Mouse (Mus musculus) cerebellum, adult 2 months (tissue): ENCODE measurements at regions not wholly inside any gene's neighbourhood (a gene's known extent, or its start where the extent isn't known, plus 50 kb on each side); places are given as distances from the start of the nearest gene placed in this dataset.
A peak's percentile ranks its signal among the peaks of the same experiment; 100 is the strongest.

ENCODE experiments used
- DNase-seq, 2 experiments: peaks; one replicate each; pipeline ENCODE4 v3.0.0; 2021
- H3K27ac ChIP-seq: fragments of 200-500 bp; 2 replicates; pipeline ENCODE4 v1.5.1; 2012; ENCODE audit warnings: low read length, control low read depth, inconsistent platforms; ENCODE audit not compliant: insufficient read depth
- H3K27me3 ChIP-seq: fragments of 200-500 bp; 2 replicates; pipeline ENCODE4 v1.6.1; 2012; ENCODE audit warnings: inconsistent platforms, mild to moderate bottlenecking, low read length, moderate library complexity; ENCODE audit not compliant: control insufficient read depth, insufficient read depth
- H3K4me1 ChIP-seq: fragments of 200-500 bp; 2 replicates; pipeline ENCODE4 v1.6.1; 2011; ENCODE audit warnings: low read length; ENCODE audit not compliant: control insufficient read depth, insufficient read depth
- H3K4me3 ChIP-seq: fragments of 200-500 bp; replicated peaks from 2 replicates; pipeline ENCODE3; 2011; ENCODE audit warnings: mild to moderate bottlenecking, low read depth, low read length, control low read depth; ENCODE audit not compliant: insufficient read depth
- CTCF ChIP-seq: fragments of 200-500 bp; IDR thresholded peaks from 2 replicates; pipeline ENCODE4 v1.5.1; 2011; ENCODE audit warnings: low read depth, mild to moderate bottlenecking, control low read depth, low read length, moderate library complexity, borderline replicate concordance; ENCODE audit not compliant: insufficient read depth
- POLR2A ChIP-seq: fragments of 200-500 bp; IDR thresholded peaks from 2 replicates; pipeline ENCODE4 v1.6.1; 2011; ENCODE audit warnings: low read length, control low read depth, borderline replicate concordance; ENCODE audit not compliant: insufficient read depth
- WGBS: fragments of 180-500 bp; shearing (Covaris S2); methylation state at CpG from one replicate; pipeline ENCODE4 v1.1.7; 2018; 5-methylcytosine and 5-hydroxymethylcytosine counted together

DNA sequence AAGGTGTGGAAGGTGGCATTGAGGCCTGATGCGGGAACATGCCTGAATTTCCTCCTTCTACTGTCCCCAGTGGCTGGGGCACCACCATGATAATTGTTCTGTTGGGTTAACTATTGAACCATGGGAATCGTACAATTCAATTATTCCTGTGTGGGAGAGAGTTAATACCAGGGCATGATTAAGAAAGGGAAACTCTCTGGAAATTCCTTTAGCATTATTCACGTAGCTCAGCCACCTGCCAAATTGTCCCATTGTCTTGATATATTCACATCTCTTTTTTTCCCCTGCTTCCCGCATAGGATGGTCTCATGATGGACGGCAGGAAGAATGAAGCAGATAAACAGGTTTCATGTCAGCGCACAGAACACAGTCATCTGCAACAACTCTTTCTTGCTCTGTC, 69.6 kb upstream of the Gli2 start:
- TF ChIP-seq POLR2A (no peak), CTCF (no peak)
- no peak overlapping the region for H3K27ac ChIP-seq
- H3K27me3 ChIP-seq, result no peaks in the 10 kb centered on the region
- no peak for DNase-seq
- 85% methylated on average over 6 of the region's 6 CpGs for WGBS
- no peaks in the 10 kb centered on the region for H3K4me1 ChIP-seq
- H3K4me3 ChIP-seq, result no peak overlapping the region

DNA sequence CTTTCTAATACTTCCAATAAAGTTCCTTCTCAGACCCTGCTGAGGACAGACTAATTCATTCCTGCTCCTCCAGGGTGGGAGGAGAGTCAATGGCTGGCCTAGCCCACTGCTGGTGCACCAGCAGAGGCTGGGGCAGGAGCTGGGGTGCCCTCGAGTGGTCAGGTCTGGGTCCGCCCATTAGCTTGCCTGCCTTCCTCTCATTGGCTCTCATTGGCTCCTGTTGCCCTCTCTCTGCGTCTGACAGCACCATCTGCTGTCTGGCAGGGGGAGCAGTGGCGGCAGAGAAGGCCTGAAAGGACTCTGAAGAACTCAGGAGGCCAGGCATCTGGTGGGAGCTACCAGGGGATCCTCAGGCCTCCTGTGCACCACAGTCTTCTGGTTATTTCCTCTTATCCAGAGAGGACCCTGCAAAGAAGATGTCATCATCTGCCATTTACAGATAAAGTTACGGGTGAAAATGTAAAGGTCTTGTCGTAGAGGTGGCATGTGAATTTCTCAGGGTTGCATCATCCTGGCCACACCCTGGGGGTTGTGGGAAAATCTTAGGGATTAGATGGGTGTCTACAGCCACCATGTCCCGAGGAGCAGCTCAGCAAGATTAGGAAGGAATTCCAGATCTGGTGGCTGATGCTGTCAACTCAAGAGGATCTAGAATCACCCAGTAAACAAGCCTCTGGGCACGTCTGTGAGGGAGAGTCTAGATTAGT, 66.6 kb upstream of the Gli2 start:
- H3K4me3 ChIP-seq, result no peak overlapping the region
- TF ChIP-seq POLR2A (no peak), CTCF (no peak)
- WGBS, result 55% methylated on average over 8 of the region's 8 CpGs
- no peaks in the 10 kb centered on the region; the same call in 1 of the 2 replicates for H3K27me3 ChIP-seq
- H3K27ac ChIP-seq, result no peak overlapping the region
- H3K4me1 ChIP-seq, result no peaks in the 10 kb centered on the region
- DNase-seq, result peak in 1 of 2 experiments; percentile 4

DNA sequence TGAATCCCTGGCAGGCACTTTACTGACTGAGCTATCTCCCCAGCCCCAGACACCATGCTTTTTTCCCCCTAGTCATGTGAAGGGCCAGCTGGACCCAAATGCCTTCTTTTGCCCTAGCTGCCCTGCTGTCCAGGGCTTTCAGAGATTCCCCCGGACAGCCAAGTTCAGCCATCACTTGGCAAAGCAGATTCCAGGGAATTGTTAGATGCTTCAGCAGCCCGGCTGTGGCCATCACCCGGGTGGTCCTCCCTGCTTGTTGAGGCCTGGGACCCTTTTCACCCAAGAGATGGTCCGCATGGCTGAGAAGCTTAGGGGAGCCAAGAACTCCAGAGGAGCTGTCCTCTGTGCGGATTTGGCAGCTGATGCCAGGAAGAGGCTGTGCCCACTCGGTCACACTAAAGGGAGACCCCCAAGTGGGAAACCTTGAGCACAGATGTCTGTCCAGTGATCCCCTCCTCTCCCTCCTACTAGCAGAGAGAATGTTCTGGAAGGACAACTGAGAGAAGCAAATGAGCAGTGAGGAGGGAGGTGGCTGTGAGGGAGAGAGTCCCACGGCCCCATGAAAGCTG, 61.8 kb upstream of the Gli2 start:
- no peaks in the 10 kb centered on the region; the same call in 1 of the 2 replicates for H3K27me3 ChIP-seq
- TF ChIP-seq POLR2A, result no peak
- no peak for TF ChIP-seq CTCF
- no peaks in the 10 kb centered on the region; the same call in 1 of the 2 replicates for H3K4me1 ChIP-seq
- WGBS, result 13% methylated on average over 7 of the region's 7 CpGs
- peak in 1 of 2 experiments; percentile 27 for DNase-seq
- H3K4me3 ChIP-seq, result no peak overlapping the region
- no peak overlapping the region for H3K27ac ChIP-seq

DNA sequence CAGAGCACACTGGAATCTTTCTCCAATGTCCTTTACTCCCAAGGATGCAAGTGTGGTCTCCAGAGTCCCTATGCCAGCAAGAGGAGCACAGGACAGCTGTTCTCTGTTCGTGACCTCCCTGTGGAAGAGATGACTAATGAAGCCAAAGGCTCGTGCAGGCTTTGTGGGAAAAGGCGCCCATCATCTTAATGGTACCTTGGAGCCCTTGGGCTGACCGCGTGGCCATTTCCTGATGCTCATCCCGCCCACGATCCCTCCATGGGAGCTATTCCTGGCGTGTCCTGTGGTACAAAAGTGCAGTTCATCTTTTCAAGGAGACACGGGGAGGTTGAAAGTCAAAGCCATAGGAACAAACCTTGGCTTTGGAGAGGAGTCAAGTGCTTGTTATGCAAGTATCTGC, 55.2 kb upstream of the Gli2 start:
- 81% methylated on average over 9 of the region's 9 CpGs for WGBS
- Histone ChIP-seq H3K4me1 (no peaks in the 10 kb centered on the region; the same call in 1 of the 2 replicates), H3K4me3 (no peak overlapping the region), H3K27me3 (no peaks in the 10 kb centered on the region), H3K27ac (no peak overlapping the region)
- TF ChIP-seq POLR2A (no peak), CTCF (no peak)
- no peak for DNase-seq

DNA sequence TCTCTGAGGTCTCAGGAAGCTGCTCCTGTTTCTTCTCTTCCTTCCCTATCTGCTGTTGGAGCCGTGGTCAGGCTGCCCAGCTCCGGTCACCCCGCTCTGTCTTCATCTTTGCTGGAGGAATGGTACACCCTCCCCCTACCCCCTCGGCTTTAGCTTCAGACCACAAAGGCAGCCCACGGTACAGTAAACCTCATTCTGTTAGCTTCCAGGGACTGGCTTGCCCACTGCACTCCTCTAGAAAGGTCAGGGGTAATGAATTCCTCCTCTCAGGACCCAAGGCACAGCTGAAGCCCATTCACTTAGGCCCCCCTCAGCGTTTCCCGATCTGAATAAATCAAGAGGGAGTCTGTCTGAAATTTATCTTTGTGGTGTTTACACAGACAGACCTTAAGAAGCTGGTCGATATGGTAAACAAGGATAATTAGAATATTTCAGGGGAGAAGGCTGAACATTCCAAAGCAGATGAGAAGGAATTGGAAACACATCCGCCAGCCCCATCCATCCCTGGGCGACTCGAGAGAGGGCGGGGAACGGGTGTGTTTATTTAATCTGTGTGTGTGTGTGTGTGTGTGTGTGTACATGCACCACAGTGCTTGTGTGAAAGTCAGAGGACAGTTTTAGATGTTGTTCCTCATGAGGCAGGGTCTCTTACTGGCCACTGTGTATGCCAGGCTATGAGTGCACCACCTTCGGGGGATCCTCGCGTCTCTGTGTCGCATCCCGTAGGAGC, 53.0 kb upstream of the Gli2 start:
- no peaks in the 10 kb centered on the region; the same call in 1 of the 2 replicates for H3K4me1 ChIP-seq
- H3K4me3 ChIP-seq, result no peak overlapping the region
- no peak overlapping the region for H3K27ac ChIP-seq
- no peak for DNase-seq
- 78% methylated on average over 18 of the region's 18 CpGs for WGBS
- TF ChIP-seq CTCF (no peak), POLR2A (no peak)
- H3K27me3 ChIP-seq, result no peaks in the 10 kb centered on the region
